Mouse (Mus musculus) retina, embryonic 14.5 days (tissue): Measurements from ENCODE around the gene Matn4.

ENCODE experiments used
- DNase-seq: peaks from one replicate; pipeline ENCODE4 v3.0.0-alpha.2; 2015; ENCODE audit warnings: low spot score

Gene Matn4

DNA sequence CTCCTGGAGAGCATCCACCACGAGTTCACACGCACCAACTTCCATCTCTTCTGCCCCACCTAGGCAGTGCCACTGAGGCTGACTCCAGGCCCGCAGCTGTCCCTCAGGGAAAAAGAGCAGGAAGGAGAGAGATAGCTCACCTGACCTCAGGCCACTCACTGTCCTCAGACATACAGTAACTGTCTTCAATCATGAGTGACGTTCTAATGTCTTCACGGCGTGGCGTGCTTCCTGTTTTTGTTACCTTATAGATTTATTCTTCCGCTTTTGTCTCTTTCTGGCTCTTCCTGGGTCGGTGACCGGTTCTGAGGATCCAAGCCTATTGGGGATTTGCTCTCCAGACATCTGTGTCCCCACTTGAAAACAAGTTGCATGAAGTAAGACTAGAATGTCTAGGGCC lies 9.6 kb upstream of the Matn4 start:
- DNase-seq = no peak

GRCm38 (mm10) chr2:164414167-164414566 lies 9.2 kb upstream of the Matn4 start:
- no peak for DNase-seq

GRCm38 (mm10) chr2:164407708-164408107 lies 2.7 kb upstream of the Matn4 start:
- peak; percentile 88 for DNase-seq

DNA sequence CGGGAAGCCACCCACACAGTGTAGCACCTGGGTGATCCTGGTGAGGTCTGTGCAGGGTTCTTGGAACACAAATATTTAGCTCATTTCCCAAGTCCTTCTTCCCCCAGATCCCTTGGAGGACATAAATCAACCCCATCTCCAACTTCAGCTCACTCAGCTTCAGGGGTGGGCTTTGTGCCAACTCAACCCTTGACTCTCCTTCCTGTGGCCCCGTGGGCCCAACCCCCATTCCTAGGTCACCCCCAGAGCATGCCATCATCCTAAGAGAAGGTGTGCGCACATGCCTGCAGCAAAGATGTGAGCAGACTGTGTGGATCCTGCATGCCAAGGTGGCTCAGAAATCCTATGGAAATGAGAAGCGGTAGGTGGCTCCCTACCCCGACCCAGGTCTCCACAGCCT lies 559 bp upstream of the Matn4 start:
- DNase-seq = no peak

DNA sequence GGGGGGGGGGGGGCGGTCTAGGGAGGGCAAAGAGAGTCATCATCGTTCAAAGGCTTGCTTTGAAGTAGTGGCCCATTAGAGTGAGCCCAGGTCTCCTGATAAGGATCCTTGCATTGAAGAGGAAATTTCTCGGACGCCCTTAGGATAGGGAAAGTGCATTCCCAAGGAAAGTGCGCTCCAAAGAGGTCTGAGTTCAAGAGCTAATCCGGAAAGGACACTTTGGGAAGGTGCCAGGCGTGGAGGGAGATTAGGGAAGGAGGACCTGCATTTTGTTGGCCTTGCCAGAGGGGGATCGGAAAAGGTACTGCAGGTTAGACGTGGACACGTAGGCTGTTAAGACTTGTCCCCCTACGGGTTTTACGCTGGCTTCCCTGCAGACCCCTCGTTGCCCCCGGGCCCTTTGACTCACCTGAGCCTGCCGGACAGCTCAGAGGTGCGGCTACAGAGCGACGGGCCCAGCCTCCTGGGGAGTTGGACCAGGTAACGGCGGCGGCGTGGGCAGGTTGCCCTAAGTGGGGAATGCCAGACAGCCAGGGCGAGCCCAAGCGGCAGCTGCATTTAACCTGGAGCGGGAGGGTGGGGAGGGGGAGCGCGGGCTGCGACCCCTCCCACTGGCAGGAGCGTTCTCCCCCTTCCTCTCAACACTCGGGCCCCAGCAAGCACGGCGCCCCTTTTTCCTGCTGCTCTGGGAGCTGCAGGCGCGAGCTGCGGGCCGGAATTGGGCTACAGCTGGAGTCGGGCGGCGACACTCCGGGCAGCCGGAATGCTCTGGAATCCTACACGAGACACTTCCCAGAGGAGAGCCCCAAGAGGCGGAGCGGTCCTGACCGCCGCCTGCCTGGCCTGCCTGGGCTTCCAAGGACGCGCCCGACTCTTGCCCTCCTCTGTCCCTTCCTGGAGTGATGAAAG lies 624 bp downstream of the Matn4 start:
- DNase-seq = no peak

- DNase-seq = no peak
These were observed 1.4 kb downstream of the Matn4 start for GRCm38 (mm10) chr2:164403396-164404081.

DNA sequence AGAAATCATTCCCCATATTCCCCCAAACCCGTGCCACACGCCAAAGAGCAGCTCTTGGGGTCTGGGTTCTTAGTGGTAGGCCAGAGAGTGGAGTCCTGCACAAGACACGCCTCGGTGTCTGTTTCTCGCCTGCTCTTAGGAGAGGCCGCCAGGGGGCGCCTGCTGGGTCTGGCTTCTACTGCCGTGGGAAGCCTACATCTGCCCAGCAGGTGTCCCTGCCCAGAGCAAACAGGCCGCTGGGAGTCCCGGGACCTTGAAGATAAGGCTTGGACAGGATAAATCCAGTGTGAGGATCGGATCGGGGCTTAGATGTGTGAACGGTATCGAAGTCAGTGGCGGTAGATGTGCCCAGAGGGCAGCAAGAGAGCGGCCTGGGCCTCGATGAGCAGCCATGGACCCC lies 2.1 kb downstream of the Matn4 start, which contains the start of gene Rbpjl:
Rbpjl (plus strand) TSS at position 236 of the 400 bp plus-strand sequence.
- peak; percentile 89 for DNase-seq

- DNase-seq = no peak
These were observed 8.0 kb downstream of the Matn4 start for GRCm38 (mm10) chr2:164396911-164397310.

- DNase-seq = no peak
These were observed 8.9 kb downstream of the Matn4 start for GRCm38 (mm10) chr2:164396076-164396475.

DNA sequence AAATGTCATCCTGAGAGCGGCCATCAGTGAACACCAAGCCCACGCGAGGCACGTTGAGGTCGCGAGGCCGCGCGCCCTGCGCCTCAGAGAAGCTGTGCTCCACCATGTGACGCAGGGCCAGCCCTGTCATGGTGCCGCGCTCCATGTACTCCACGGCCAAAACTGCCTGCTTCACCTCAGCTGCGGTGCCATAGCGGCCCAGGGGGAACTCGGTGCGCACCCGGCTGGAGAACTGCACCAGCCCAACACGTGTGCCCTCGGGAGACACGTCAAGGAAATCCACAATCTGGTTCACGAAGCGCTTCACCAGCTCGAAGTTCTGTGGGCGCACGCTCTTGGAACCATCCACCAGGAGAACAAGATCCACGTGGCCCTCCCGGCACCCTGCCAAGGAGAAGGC lies 11.8 kb downstream of the Matn4 start:
- DNase-seq = no peak

DNA sequence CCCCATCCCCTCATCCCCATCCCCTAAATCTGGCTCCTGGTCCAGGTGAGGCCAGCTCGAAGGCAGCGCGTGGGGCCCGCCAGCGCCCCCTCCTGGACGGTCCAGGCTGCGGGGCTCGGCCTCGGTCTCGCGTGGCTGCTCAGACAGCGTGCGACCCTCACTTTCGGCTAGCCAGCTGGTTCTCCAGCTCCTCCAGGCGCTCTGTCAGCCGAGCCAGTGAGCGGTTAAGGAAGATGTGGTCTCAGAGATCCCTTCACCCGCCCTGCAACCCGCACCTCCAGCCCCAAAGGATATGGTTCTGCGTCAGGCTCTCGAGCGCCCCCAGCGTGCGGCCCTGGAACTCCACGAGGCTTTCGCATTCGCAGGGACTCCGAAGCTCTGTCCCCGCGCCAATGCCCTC lies 15.5 kb downstream of the Matn4 start:
- peak; percentile 91 for DNase-seq

GRCm38 (mm10) chr2:164389020-164389419 lies 15.9 kb downstream of the Matn4 start, which contains the start of gene Slpi:
Gene Slpi, minus strand, starts transcription at chr2:164389095.
- peak; percentile 56 for DNase-seq

GRCm38 (mm10) chr2:164386953-164387352 lies 18.0 kb downstream of the Matn4 start:
- DNase-seq = peak; percentile 65

DNA sequence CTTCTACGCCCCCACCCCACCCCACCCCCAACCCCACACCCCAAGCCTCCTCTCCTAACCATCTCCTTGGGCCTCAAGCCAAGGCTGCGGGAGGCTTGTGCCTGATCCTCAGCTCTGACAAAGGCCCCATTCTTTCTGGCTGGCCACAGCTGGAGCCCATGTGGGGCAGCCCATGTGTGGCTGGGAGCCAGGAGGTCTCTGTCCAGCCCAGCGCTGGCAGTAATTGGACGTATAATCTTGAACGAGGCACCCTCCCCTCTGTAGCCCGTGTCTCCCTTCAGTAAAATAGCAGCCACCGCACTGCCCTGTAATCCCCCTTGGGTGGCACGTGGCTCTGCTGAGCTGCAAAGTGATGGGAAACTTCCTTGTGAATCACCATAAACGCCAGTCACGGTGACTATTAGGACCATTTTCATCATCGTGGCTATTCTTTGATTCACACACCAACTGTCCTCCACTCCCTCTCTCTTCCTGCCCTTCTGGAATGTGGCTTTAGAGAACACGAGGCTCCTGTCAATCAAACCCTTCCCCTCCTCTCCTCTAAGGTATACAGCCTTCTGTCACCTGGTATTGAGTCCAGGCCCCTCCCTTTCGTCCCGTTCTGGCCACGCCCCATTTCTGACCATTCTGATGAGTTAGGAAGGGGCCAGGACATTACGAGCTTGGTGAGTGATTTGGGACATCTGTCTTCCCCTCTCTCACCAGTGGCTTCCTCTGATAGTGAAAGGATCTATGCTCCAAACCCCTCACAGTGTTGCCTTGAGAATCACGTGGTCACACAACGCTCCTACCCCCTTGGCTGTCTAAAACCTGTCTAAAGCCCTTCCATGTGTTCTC lies 18.8 kb downstream of the Matn4 start:
- peak; percentile 73 for DNase-seq

DNA sequence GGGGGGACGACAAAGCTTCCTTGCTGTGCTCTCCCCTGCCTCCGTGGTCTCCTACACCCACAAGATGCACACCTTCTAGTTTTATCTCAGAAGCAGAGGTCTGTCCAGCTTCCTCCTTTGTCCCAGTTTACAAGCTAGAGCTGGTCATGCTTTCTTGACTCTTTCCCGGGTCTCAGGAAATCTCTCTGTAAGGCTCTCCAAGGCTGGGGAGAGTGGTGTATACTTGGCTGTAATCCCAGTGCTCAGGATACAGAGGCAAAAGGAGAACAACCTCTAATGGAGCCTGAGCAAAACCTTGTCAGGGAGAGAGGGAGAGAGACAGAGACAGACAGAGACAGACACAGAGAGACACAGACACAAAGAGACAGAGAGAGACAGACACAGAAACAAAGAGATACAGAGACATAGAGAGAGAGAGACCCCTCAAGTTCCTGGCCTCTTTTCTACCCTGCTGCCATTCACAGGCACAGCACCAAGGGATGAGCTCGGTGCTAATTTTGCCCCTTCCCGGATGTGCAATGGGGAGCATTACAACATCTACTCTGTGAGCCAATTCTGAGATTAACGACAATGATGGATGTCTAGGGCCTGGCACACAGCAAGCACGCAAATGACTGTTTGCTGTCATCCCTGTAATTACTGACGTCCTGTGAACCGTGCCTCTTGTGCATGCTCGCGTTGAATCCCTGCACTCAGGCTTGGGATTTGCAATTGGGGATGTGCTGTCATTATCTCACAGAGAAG lies 21.1 kb downstream of the Matn4 start:
- DNase-seq = no peak

- DNase-seq = no peak
These were observed 22.0 kb downstream of the Matn4 start for GRCm38 (mm10) chr2:164382971-164383370.

GRCm38 (mm10) chr2:164381726-164382125 lies 23.2 kb downstream of the Matn4 start:
- no peak for DNase-seq

GRCm38 (mm10) chr2:164377478-164378426 lies 27.2 kb downstream of the Matn4 start:
- DNase-seq = no peak

- DNase-seq = no peak
These were observed 31.8 kb downstream of the Matn4 start for GRCm38 (mm10) chr2:164373187-164373586.

GRCm38 (mm10) chr2:164372408-164373053 lies 32.4 kb downstream of the Matn4 start:
- DNase-seq = no peak
